Comparison of ENCODE assay signal across 8 mouse cellular contexts in genomic region chr11:117655292-117656076, GRCm38 (mm10). TPM values are rescaled to one million over a fixed set of nuclear protein-coding genes. Genes with fewer than 3 reads are reported as not detected.
A peak's percentile ranks its signal among the peaks of the same experiment; 100 is the strongest.
DNase-seq lines count a peak whose midpoint lies in the region; ATAC-seq and TF ChIP-seq lines count a peak whose summit lies in the region.

No protein-coding gene starts in this region.

- peak; percentile 34 to 51 for DNase-seq in CD8-positive naive resting alpha-beta T cell, adult 2 months (ENCODE audit: low read depth in 2 of 2, low spot score in 2 of 2)
- peak; percentile 54 for DNase-seq in kidney, postnatal 14 days
- peak in 1 of 3 experiments; percentile 36 for DNase-seq in liver, embryonic 14.5 days (ENCODE audit: low read depth in 3 of 3, low spot score in 3 of 3)
- peak; percentile 74 for DNase-seq in testis, postnatal 14 days (ENCODE audit: low spot score)

- H3K27ac ChIP-seq in brown adipose tissue, adult 24 weeks (replicated peaks; ENCODE audit: low read depth, low read length): no peak overlapping the region
- H3K27ac ChIP-seq in heart, embryonic 13.5 days (replicated peaks): peak overlapping the region; percentile 97
- H3K27ac ChIP-seq in liver, embryonic 14.5 days: no peak overlapping the region
- H3K27ac ChIP-seq in neural tube, embryonic 13.5 days (replicated peaks): peak overlapping the region; percentile 99

- peak overlapping the region; percentile 97 for H3K9ac ChIP-seq in heart, embryonic 13.5 days
- H3K9ac ChIP-seq in liver, embryonic 14.5 days (replicated peaks): peak overlapping the region; percentile 75
- peak overlapping the region; percentile 98 for H3K9ac ChIP-seq in neural tube, embryonic 13.5 days

- peak overlapping the region; percentile 92 for H3K4me3 ChIP-seq in brown adipose tissue, adult 24 weeks (ENCODE audit: insufficient read depth, low read depth, low read length)
- H3K4me3 ChIP-seq in heart, embryonic 13.5 days: peak overlapping the region; percentile 92
- H3K4me3 ChIP-seq in liver, embryonic 14.5 days (ENCODE audit: insufficient read depth in 1 of 2, low read depth in 2 of 2, low read length in 2 of 2): peak overlapping the region; percentile 71 to 78
- H3K4me3 ChIP-seq in neural tube, embryonic 13.5 days: peak overlapping the region; percentile 83

- 0 out of 2 replicates have a peak, but pooled peaks have one; percentile 13 for TF ChIP-seq CTCF in liver, embryonic 14.5 days (IDR thresholded peaks at IDR 0.05; ENCODE audit: low read depth)

- H3K4me2 ChIP-seq in heart, embryonic 13.5 days: peak overlapping the region; percentile 83
- peak overlapping the region; percentile 80 for H3K4me2 ChIP-seq in liver, embryonic 14.5 days (ENCODE audit: low read depth)
- peak overlapping the region; percentile 90 for H3K4me2 ChIP-seq in neural tube, embryonic 13.5 days

- H3K9me3 ChIP-seq in heart, embryonic 13.5 days: no peaks in the 10 kb centered on the region
- H3K9me3 ChIP-seq in liver, embryonic 14.5 days (ENCODE audit: control insufficient read depth, low read length): no peaks in the 10 kb centered on the region
- no peaks in the 10 kb centered on the region for H3K9me3 ChIP-seq in neural tube, embryonic 13.5 days

- no peak for TF ChIP-seq EP300 in liver, embryonic 14.5 days (IDR thresholded peaks at IDR 0.05; ENCODE audit: low read depth)

- H3K27me3 ChIP-seq in heart, embryonic 13.5 days (replicated peaks): peaks cover 27% of the 10 kb centered on the region
- H3K27me3 ChIP-seq in liver, embryonic 14.5 days (ENCODE audit: control insufficient read depth, insufficient read depth, low read length): peaks cover 32% of the 10 kb centered on the region
- H3K27me3 ChIP-seq in neural tube, embryonic 13.5 days: peaks cover 19% of the 10 kb centered on the region

- ATAC-seq in erythroid progenitor cell, adult 5-6 weeks (replicated peaks; ENCODE audit: low FRiP score, poor library complexity, severe bottlenecking): peak; percentile 55
- no peak; the same call in 1 of the 2 replicates for ATAC-seq in heart, embryonic 13.5 days (ENCODE audit: extremely low read depth, insufficient number of reproducible peaks, low FRiP score, low TSS enrichment)
- ATAC-seq in liver, embryonic 14.5 days (ENCODE audit: insufficient read depth): no peak; the same call in 1 of the 2 replicates
- ATAC-seq in neural tube, embryonic 13.5 days (ENCODE audit: low read depth): 0 out of 2 replicates have a peak, but pooled peaks have one; percentile 2

- peaks cover 13% of the 10 kb centered on the region for H3K4me1 ChIP-seq in brown adipose tissue, adult 24 weeks (ENCODE audit: control insufficient read depth, insufficient read depth, insufficient read length, low read length)
- H3K4me1 ChIP-seq in heart, embryonic 13.5 days: peaks cover 43% of the 10 kb centered on the region
- peaks cover 6 to 14% of the 10 kb centered on the region in 2 experiments for H3K4me1 ChIP-seq in liver, embryonic 14.5 days (replicated peaks; ENCODE audit: control insufficient read depth in 2 of 2, insufficient read depth in 2 of 2, low read length in 1 of 2)
- peaks cover 58% of the 10 kb centered on the region for H3K4me1 ChIP-seq in neural tube, embryonic 13.5 days (replicated peaks)

- WGBS in heart, embryonic 13.5 days: under 1% methylated on average over 79 of the region's 80 CpGs
- under 1% methylated on average over 77 of the region's 80 CpGs for WGBS in liver, embryonic 14.5 days (ENCODE audit: insufficient replicate concordance)
- under 1% methylated on average over 54 of the region's 80 CpGs for WGBS in neural tube, embryonic 13.5 days

- H3K36me3 ChIP-seq in heart, embryonic 13.5 days: no peaks in the 10 kb centered on the region
- no peaks in the 10 kb centered on the region for H3K36me3 ChIP-seq in liver, embryonic 14.5 days (replicated peaks; ENCODE audit: control insufficient read depth, insufficient read depth, low read depth)
- no peaks in the 10 kb centered on the region for H3K36me3 ChIP-seq in neural tube, embryonic 13.5 days

RNA-seq across cellular contexts. Expression of gene Tnrc6c, which starts 1.4 kb away (rescaled TPM):
- polyA plus RNA-seq in brown adipose tissue, adult 24 weeks (2012; ENCODE audit: insufficient read depth, insufficient read length, missing spikeins): 3.6 and 4.2 TPM in 2 replicates
- total RNA-seq in erythroid progenitor cell, adult 5-6 weeks (2015; ENCODE audit: low replicate concordance): 10.8 and 13.4 TPM in 2 replicates
- total RNA-seq in erythroid progenitor cell, adult 5-6 weeks (2017; ENCODE audit: low replicate concordance): 11.6 and 13.9 TPM in 2 replicates
- 6.0 TPM in 2 replicates for polyA plus RNA-seq in heart, embryonic 13.5 days (2015; fragmentation: Nextera tagmentation; extraction: Ambion mirVana)
- polyA plus RNA-seq in liver, embryonic 14.5 days (2012; rRNA removed): 3.4 and 3.7 TPM in 2 replicates
- 2.4 and 2.6 TPM in 2 replicates for polyA plus RNA-seq in liver, embryonic 14.5 days (2014; fragmentation: Nextera tagmentation; extraction: Ambion mirVana)
- 24.9 and 26.5 TPM in 2 replicates for polyA plus RNA-seq in neural tube, embryonic 13.5 days (2015; fragmentation: Nextera tagmentation; extraction: Ambion mirVana)

Comparison
In these comparisons a context has a peak if more than half of its experiments do, and no peak if none do; other contexts are left out.
1. H3K27ac ChIP-seq: peak in heart, embryonic 13.5 days (single experiment) and neural tube, embryonic 13.5 days (single experiment); none in brown adipose tissue, adult 24 weeks (single experiment) and liver, embryonic 14.5 days (single experiment).
2. ATAC-seq: peak in erythroid progenitor cell, adult 5-6 weeks (single experiment) and neural tube, embryonic 13.5 days (single experiment); none in heart, embryonic 13.5 days (single experiment) and liver, embryonic 14.5 days (single experiment).
3. Peak in every context shown above with its lines, with median percentiles within 50 percentile points of each other: H3K4me3 ChIP-seq, H3K4me2 ChIP-seq and H3K9ac ChIP-seq.